Mouse (Mus musculus) layer of hippocampus, adult 2 months (tissue): ENCODE results near the gene Slc38a3. TPM values are rescaled to one million over a fixed set of nuclear protein-coding genes. Genes with fewer than 3 reads are reported as not detected.
A peak's percentile ranks its signal among the peaks of the same experiment; 100 is the strongest.

ENCODE experiments used
- DNase-seq, 2 experiments: peaks; one replicate each; pipeline ENCODE4 v3.0.0; 2022; ENCODE audit warnings: low spot score in 2 of 2
- H3K27ac ChIP-seq: fragments of 200-600 bp; 2 replicates; pipeline ENCODE4 v1.8.1; 2022
- H3K4me3 ChIP-seq: fragments of 200-600 bp; 2 replicates; pipeline ENCODE4 v1.8.1; 2022; ENCODE audit warnings: mild to moderate bottlenecking
- CTCF ChIP-seq: fragments of 200-600 bp; conservative IDR thresholded peaks from 2 replicates; pipeline ENCODE4 v1.8.1; 2022; ENCODE audit warnings: antibody characterized with exemption, mild to moderate bottlenecking, moderate library complexity
- total RNA-seq, 2 experiments: library from RNA; stranded (reverse); gene quantifications; 2 replicates each; pipeline ENCODE4 v1.2.3; 2021

Gene Slc38a3
- total RNA-seq, 2 experiments from 2014 or later: 55.7 to 65.0 TPM

- Histone ChIP-seq H3K27ac (no peak overlapping the region), H3K4me3 (no peak overlapping the region)
- no peak for DNase-seq
- no peak for TF ChIP-seq CTCF
Measured at GRCm38 (mm10) chr9:107670259-107670658, 929 bp upstream of the Slc38a3 start.

GRCm38 (mm10) chr9:107668916-107669315, 414 bp downstream of the Slc38a3 start:
- Histone ChIP-seq H3K27ac (no peak overlapping the region), H3K4me3 (no peak overlapping the region)
- TF ChIP-seq CTCF: no peak
- no peak for DNase-seq

- H3K27ac ChIP-seq: no peak overlapping the region
- DNase-seq: no peak
- no peak overlapping the region for H3K4me3 ChIP-seq
- no peak for TF ChIP-seq CTCF
Measured at GRCm38 (mm10) chr9:107668011-107668410, 1.3 kb downstream of the Slc38a3 start.

GRCm38 (mm10) chr9:107667219-107667618, 2.1 kb downstream of the Slc38a3 start:
- peak in 1 of 2 experiments; percentile 28 for DNase-seq
- TF ChIP-seq CTCF: no peak
- H3K27ac ChIP-seq: peak overlapping the region; percentile 73
- peak overlapping the region; percentile 65 for H3K4me3 ChIP-seq

- Histone ChIP-seq H3K4me3 (peak overlapping the region; percentile 65), H3K27ac (peak overlapping the region; percentile 73)
- no peak for TF ChIP-seq CTCF
- DNase-seq: no peak
Measured at GRCm38 (mm10) chr9:107666751-107667205, 2.6 kb downstream of the Slc38a3 start.

GRCm38 (mm10) chr9:107665308-107665707, 4.0 kb downstream of the Slc38a3 start:
- Histone ChIP-seq H3K4me3 (peak overlapping the region; percentile 65), H3K27ac (peak overlapping the region; percentile 73; the same call in 1 of the 2 replicates)
- TF ChIP-seq CTCF: no peak
- DNase-seq: no peak

GRCm38 (mm10) chr9:107663525-107663924, 5.8 kb downstream of the Slc38a3 start:
- Histone ChIP-seq H3K27ac (peak overlapping the region; percentile 65; the same call in 1 of the 2 replicates), H3K4me3 (peak overlapping the region; percentile 37; the same call in 1 of the 2 replicates)
- TF ChIP-seq CTCF: no peak
- DNase-seq: no peak

- no peak for DNase-seq
- TF ChIP-seq CTCF: no peak
- peak overlapping the region; percentile 18; the same call in 1 of the 2 replicates for H3K27ac ChIP-seq
- H3K4me3 ChIP-seq: no peak overlapping the region
Measured at GRCm38 (mm10) chr9:107662342-107662741, 7.0 kb downstream of the Slc38a3 start.

DNA sequence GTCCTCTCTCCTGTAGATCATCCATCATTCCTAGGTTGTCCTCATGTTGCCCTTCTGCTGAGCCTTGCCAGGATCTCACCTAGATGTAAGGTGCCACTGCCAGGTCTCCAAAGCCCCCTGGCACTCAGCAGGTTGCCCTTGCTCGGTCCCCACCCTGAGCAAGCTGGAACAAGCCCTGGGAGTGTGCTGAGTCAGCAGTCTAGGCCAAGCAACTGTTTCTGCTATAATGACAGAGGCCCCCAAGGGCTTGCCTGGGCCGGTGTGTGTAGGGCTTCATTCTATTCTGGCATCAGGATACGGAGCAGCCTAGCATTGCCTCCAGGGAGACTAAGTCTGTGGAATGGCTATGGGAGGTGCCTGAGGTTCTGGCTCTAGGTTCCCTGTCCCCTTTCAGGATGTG, 8.6 kb downstream of the Slc38a3 start:
- Histone ChIP-seq H3K4me3 (no peak overlapping the region), H3K27ac (peak overlapping the region; percentile 79; the same call in 1 of the 2 replicates)
- no peak for TF ChIP-seq CTCF
- no peak for DNase-seq

GRCm38 (mm10) chr9:107659961-107660360, 9.4 kb downstream of the Slc38a3 start:
- Histone ChIP-seq H3K27ac (peak overlapping the region; percentile 79), H3K4me3 (no peak overlapping the region)
- no peak for DNase-seq
- TF ChIP-seq CTCF: no peak

GRCm38 (mm10) chr9:107659551-107659950, 9.8 kb downstream of the Slc38a3 start:
- TF ChIP-seq CTCF: peak; percentile 17; the same call in 1 of the 2 replicates
- H3K27ac ChIP-seq: peak overlapping the region; percentile 79
- H3K4me3 ChIP-seq: no peak overlapping the region
- peak; percentile 62 to 84 for DNase-seq

DNA sequence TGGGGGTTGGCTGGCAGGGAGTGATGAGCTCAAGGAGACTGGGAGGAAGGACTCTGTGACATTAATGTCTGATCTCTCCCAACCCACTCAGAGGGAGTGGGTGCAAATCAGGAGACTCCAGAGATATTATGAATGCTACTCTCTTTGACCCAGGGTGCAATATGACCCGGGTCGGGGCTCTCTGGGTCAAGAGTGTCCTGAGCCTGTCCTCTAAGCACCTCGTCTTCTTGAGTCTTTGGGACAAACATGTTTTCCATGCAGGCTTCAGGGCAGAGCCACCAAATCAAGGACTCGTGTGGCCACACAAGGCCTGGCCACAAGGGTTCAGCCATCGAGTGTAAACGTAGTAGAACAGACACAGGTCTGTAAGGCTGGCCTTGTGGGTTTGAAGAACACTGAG, 11.2 kb downstream of the Slc38a3 start:
- Histone ChIP-seq H3K27ac (no peak overlapping the region), H3K4me3 (no peak overlapping the region)
- no peak for TF ChIP-seq CTCF
- DNase-seq: no peak

- no peak for TF ChIP-seq CTCF
- no peak for DNase-seq
- H3K27ac ChIP-seq: no peak overlapping the region
- H3K4me3 ChIP-seq: no peak overlapping the region
Measured at GRCm38 (mm10) chr9:107657144-107657543, 12.2 kb downstream of the Slc38a3 start.

- no peak for DNase-seq
- H3K27ac ChIP-seq: no peak overlapping the region
- TF ChIP-seq CTCF: no peak
- H3K4me3 ChIP-seq: no peak overlapping the region
Measured at GRCm38 (mm10) chr9:107654585-107654984, 14.7 kb downstream of the Slc38a3 start.
